Mouse (Mus musculus) thymus, postnatal 4 days (tissue): ENCODE results near the gene Wdr54.

ENCODE experiments used
- DNase-seq: peaks from one replicate; pipeline ENCODE4 v3.0.0; 2021

Gene Wdr54

DNA sequence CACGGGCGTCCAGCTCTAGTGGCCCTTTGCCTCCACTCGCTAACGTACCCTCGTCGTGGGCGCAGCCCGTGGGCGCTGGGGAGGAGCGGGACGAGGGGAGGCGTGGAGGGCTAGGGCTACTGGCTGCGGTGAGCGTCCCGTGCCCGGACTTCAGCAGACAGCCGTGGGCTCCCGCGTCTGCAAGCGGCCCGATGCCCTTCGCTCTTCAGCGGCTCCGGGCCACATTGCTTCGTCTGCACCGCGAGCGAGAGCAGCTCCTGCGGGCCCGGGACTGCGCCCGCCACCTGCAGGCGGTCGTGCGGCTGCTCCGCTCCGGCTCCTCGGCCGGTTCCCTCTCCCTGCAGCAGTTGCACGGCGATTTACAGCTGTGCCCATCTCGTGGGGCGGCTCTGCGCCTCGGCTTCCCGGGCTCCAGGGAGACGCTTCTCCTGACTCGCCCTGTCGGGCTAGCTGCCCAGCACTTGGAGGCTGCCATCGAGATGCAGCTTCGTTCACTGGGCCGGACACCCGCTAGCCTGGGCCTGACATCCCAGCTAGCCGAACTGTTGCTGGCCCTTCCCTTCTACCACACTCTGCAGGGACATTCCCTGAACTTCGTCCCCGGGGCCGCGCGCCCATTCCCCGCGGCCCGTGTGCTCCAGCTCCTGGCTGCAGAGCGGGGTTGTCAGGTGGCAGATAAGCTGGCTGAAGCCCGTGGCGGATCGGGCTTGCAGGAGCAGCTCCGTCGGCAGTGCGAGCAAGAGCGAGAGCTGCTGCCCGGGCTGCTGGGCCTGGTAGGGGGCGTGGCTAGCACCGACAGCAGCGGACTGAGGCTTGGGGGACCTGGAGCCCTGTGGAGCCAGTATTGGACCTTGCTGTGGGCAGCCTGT is 54.3 kb downstream of the Wdr54 start:
- peak; percentile 88 for DNase-seq

DNA sequence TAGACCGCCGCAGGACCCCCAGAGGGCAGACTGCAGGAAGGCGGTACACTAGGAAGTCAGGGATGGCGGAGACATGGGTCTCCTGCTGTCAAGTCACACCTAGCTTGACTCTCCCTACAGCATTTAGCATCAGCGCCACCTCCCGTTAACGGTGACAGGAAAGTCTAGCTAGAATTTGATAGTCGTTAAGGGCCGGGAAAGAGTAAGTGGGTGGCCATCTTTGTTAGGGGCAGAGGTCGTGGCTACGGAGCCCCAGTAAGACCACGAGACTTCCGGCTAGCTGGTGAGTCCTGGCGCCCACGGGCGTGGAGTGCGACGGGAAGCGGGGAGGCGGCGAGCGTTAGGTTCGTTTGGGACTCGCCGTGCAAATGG is 54.9 kb downstream of the Wdr54 start, which contains the start of the genes Ccdc142 and Gm42688:
TSS of gene Ccdc142 (plus strand) at position 286 of the 372 bp plus-strand sequence.
TSS of gene Gm42688 (plus strand) at position 302 of the 372 bp plus-strand sequence.
- peak; percentile 94 for DNase-seq
